Mouse (Mus musculus) embryonic facial prominence, embryonic 11.5 days (tissue): ENCODE results near the gene Gm14214. TPM values are rescaled to one million over a fixed set of nuclear protein-coding genes. Genes with fewer than 3 reads are reported as not detected.

Source experiments
- ATAC-seq: fragments of 200-750 bp; cut with Nextera tagmentation; replicated peaks from 2 replicates; pipeline ENCODE4 v1.8.0; 2017; ENCODE audit warnings: low read depth; ENCODE audit not compliant: insufficient number of reproducible peaks, low FRiP score, low TSS enrichment
- DNase-seq: peaks from one replicate; pipeline ENCODE4 v3.0.0-alpha.2; 2015; ENCODE audit warnings: low spot score
- H3K27ac ChIP-seq: fragments of 300-500 bp; sonication (generic); replicated peaks from 2 replicates; pipeline ENCODE4 v1.5.1; 2014; ENCODE audit warnings: mild to moderate bottlenecking, low read depth, low read length, control low read depth
- H3K27me3 ChIP-seq: fragments of 300-500 bp; sonication (generic); 2 replicates; pipeline ENCODE4 v1.6.1; 2014; ENCODE audit warnings: mild to moderate bottlenecking, low read length, moderate library complexity, mixed read lengths; ENCODE audit not compliant: control insufficient read depth, insufficient read depth
- H3K36me3 ChIP-seq: fragments of 300-500 bp; sonication (generic); replicated peaks from 2 replicates; pipeline ENCODE4 v1.6.1; 2014; ENCODE audit warnings: low read depth, mild to moderate bottlenecking, low read length, moderate library complexity, mixed read lengths; ENCODE audit not compliant: control insufficient read depth, insufficient read depth
- H3K4me1 ChIP-seq: fragments of 300-500 bp; sonication (generic); 2 replicates; pipeline ENCODE4 v1.6.1; 2014; ENCODE audit warnings: low read length, mixed read lengths; ENCODE audit not compliant: control insufficient read depth, insufficient read depth
- H3K4me2 ChIP-seq: fragments of 300-500 bp; sonication (generic); 2 replicates; pipeline ENCODE4 v1.6.1; 2014; ENCODE audit warnings: low read depth, mild to moderate bottlenecking, control low read depth, low read length, moderate library complexity
- H3K4me3 ChIP-seq: fragments of 300-500 bp; sonication (generic); 2 replicates; pipeline ENCODE4 v1.5.1; 2014; ENCODE audit warnings: low read depth, low read length, control low read depth
- H3K9ac ChIP-seq: fragments of 300-500 bp; sonication (generic); replicated peaks from 2 replicates; pipeline ENCODE4 v1.6.1; 2014; ENCODE audit warnings: mild to moderate bottlenecking, control low read depth, low read length
- H3K9me3 ChIP-seq: fragments of 300-500 bp; sonication (generic); replicated peaks from 2 replicates; pipeline ENCODE4 v1.6.1; 2016; ENCODE audit warnings: mild to moderate bottlenecking, low read length, inconsistent platforms, mixed read lengths; ENCODE audit not compliant: control insufficient read depth
- whole genome bisulfite sequencing: fragments of 180-500 bp; shearing (Covaris S2); extraction: QIAGEN DNeasy Blood & Tissue Kit; methylation state at CpG from one replicate; pipeline ENCODE4 v1.1.7; 2014; 5-methylcytosine and 5-hydroxymethylcytosine counted together
- polyA plus RNA-seq: library from polyadenylated mRNA; unstranded; fragments of >200 nt; fragmentation: Nextera tagmentation; extraction: Ambion mirVana; gene quantifications from 2 replicates; pipeline ENCODE4 v1.2.1, GENCODE M21; 2014

The Gm14214 gene
- polyA plus RNA-seq, 1 experiment from 2014 or later: not detected

- no peak for ATAC-seq
- 79% methylated on average over 4 of the region's 4 CpGs for WGBS
These were observed 34.0 kb upstream of the Gm14214 start for GRCm38 (mm10) chr2:154803845-154804244.

GRCm38 (mm10) chr2:154803372-154803771 is 33.5 kb upstream of the Gm14214 start:
- Histone ChIP-seq H3K9ac (no peak overlapping the region), H3K4me1 (no peaks in the 10 kb centered on the region), H3K9me3 (no peaks in the 10 kb centered on the region), H3K4me2 (no peak overlapping the region), H3K27me3 (no peaks in the 10 kb centered on the region), H3K27ac (no peak overlapping the region), H3K36me3 (no peaks in the 10 kb centered on the region), H3K4me3 (no peak overlapping the region)
- WGBS: 64% methylated on average over 1 of the region's 1 CpGs
- DNase-seq: no peak
- ATAC-seq: no peak

More at GRCm38 (mm10) chr2:154803845-154804244, 34.0 kb upstream of the Gm14214 start:
- Histone ChIP-seq H3K36me3 (no peaks in the 10 kb centered on the region), H3K9me3 (no peaks in the 10 kb centered on the region), H3K27me3 (no peaks in the 10 kb centered on the region), H3K9ac (no peak overlapping the region), H3K27ac (no peak overlapping the region), H3K4me3 (no peak overlapping the region), H3K4me2 (no peak overlapping the region), H3K4me1 (no peaks in the 10 kb centered on the region)
- DNase-seq: no peak

- ATAC-seq: peak; percentile 26; the same call in 1 of the 2 replicates
- WGBS: under 1% methylated on average over 64 of the region's 67 CpGs
- no peaks in the 10 kb centered on the region for H3K4me1 ChIP-seq
These were observed 22.1 kb upstream of the Gm14214 start for GRCm38 (mm10) chr2:154791661-154792642.

GRCm38 (mm10) chr2:154790656-154791483 is 21.0 kb upstream of the Gm14214 start, which contains the start of the genes Raly and a:
Raly (plus strand) TSS chr2:154791096.
a (plus strand) TSS chr2:154791402.
- Histone ChIP-seq H3K4me1 (no peaks in the 10 kb centered on the region), H3K27me3 (no peaks in the 10 kb centered on the region), H3K9me3 (no peaks in the 10 kb centered on the region), H3K9ac (peak within 1 kb of the TSS; percentile 98), H3K36me3 (no peaks in the 10 kb centered on the region), H3K4me3 (peak within 1 kb of the TSS; percentile 97), H3K27ac (peak within 1 kb of the TSS; percentile 90), H3K4me2 (peak within 1 kb of the TSS; percentile 57)
- under 1% methylated on average over 81 of the region's 89 CpGs for WGBS
- ATAC-seq: peak; percentile 97
- peak; percentile 99 for DNase-seq

More at GRCm38 (mm10) chr2:154791661-154792642, 22.1 kb upstream of the Gm14214 start:
- no peaks in the 10 kb centered on the region for H3K27me3 ChIP-seq
- DNase-seq: peak; percentile 74
- peak overlapping the region; percentile 90 for H3K27ac ChIP-seq
- peak overlapping the region; percentile 98 for H3K9ac ChIP-seq
- H3K9me3 ChIP-seq: no peaks in the 10 kb centered on the region
- peak overlapping the region; percentile 57 for H3K4me2 ChIP-seq
- H3K4me3 ChIP-seq: peak overlapping the region; percentile 97
- H3K36me3 ChIP-seq: no peaks in the 10 kb centered on the region; the same call in 1 of the 2 replicates

GRCm38 (mm10) chr2:154789977-154790655 is 20.3 kb upstream of the Gm14214 start:
- H3K4me3 ChIP-seq: peak overlapping the region; percentile 24
- H3K9ac ChIP-seq: no peak overlapping the region; the same call in 1 of the 2 replicates
- peak overlapping the region; percentile 34 for H3K4me2 ChIP-seq
- no peak overlapping the region for H3K27ac ChIP-seq
- no peaks in the 10 kb centered on the region for H3K4me1 ChIP-seq
- no peaks in the 10 kb centered on the region for H3K27me3 ChIP-seq
- no peaks in the 10 kb centered on the region for H3K36me3 ChIP-seq
- no peaks in the 10 kb centered on the region for H3K9me3 ChIP-seq
- ATAC-seq (no peak), DNase-seq (peak; percentile 17)
- 6% methylated on average over 14 of the region's 14 CpGs for WGBS

GRCm38 (mm10) chr2:154789381-154789780 is 19.6 kb upstream of the Gm14214 start:
- Histone ChIP-seq H3K4me2 (no peak overlapping the region), H3K9ac (no peak overlapping the region), H3K36me3 (no peaks in the 10 kb centered on the region), H3K9me3 (no peaks in the 10 kb centered on the region), H3K27me3 (no peaks in the 10 kb centered on the region), H3K27ac (no peak overlapping the region), H3K4me3 (no peak overlapping the region), H3K4me1 (no peaks in the 10 kb centered on the region)
- ATAC-seq: no peak
- 73% methylated on average over 6 of the region's 6 CpGs for WGBS
- DNase-seq: no peak

GRCm38 (mm10) chr2:154786776-154787175 is 16.9 kb upstream of the Gm14214 start:
- no peak for ATAC-seq
- Histone ChIP-seq H3K4me1 (no peaks in the 10 kb centered on the region), H3K9ac (no peak overlapping the region), H3K27ac (no peak overlapping the region), H3K9me3 (no peaks in the 10 kb centered on the region), H3K36me3 (no peaks in the 10 kb centered on the region), H3K4me2 (no peak overlapping the region), H3K4me3 (no peak overlapping the region), H3K27me3 (no peaks in the 10 kb centered on the region)
- DNase-seq: no peak
- WGBS: 86% methylated on average over 11 of the region's 11 CpGs
